Comparison of ENCODE assay signal across 10 mouse cellular contexts in genomic region chr4:139230376-139231120, GRCm38 (mm10). TPM values are rescaled to one million over a fixed set of nuclear protein-coding genes. Genes with fewer than 3 reads are reported as not detected.
A peak's percentile ranks its signal among the peaks of the same experiment; 100 is the strongest.
DNase-seq lines count a peak whose midpoint lies in the region; ATAC-seq and TF ChIP-seq lines count a peak whose summit lies in the region.
"Had no signal": no experiment of that assay in that cellular context is flagged by ENCODE, and none has a peak within 500 bp of the region (broad histone marks: within the 10 kb centered on the region; RNA-seq: fewer than 3 reads in every experiment).

No protein-coding gene starts in this region.

- 58% methylated on average over 11 of the region's 11 CpGs for WGBS in heart, adult 2 months

- peaks cover 57% of the 10 kb centered on the region for H3K4me1 ChIP-seq in heart, adult 2 months (ENCODE audit: control insufficient read depth, insufficient read depth, low read length)
- peaks cover 96% of the 10 kb centered on the region for H3K4me1 ChIP-seq in E14TG2a.4 (replicated peaks; ENCODE audit: low read depth, low read length)

- intact Hi-C loops in heart, adult 2 months (cut with DNase I), result loop anchor here (1.0 to 5.0 kb wide), 2 partner anchors 8 to 143 kb away; no protein-coding TSS in a partner anchor

- peaks cover 20% of the 10 kb centered on the region for H3K79me2 ChIP-seq in heart, adult 2 months (replicated peaks; ENCODE audit: control insufficient read depth, insufficient read depth, low read length)

- H3K36me3 ChIP-seq in heart, adult 2 months (ENCODE audit: control insufficient read depth, insufficient read depth, low read length), result peaks cover 21% of the 10 kb centered on the region
- peaks cover 87% of the 10 kb centered on the region for H3K36me3 ChIP-seq in E14TG2a.4 (ENCODE audit: insufficient read depth, low read length)

- no peaks in the 10 kb centered on the region for H3K9me3 ChIP-seq in E14TG2a.4 (ENCODE audit: low read length)

- DNase-seq in heart, adult 2 months, result peak in 1 of 2 experiments; percentile 56
- no peak for DNase-seq in heart, adult 9 months (ENCODE audit: low spot score in 2 of 2)
- DNase-seq in lung, postnatal 14 days, result peak; percentile 48
- DNase-seq in right cerebral cortex, adult 2 months (ENCODE audit: low spot score in 2 of 2), result no peak
- DNase-seq in frontal cortex, postnatal 36 days (ENCODE audit: low spot score in 2 of 2), result no peak
- DNase-seq in testis, postnatal 10 days (ENCODE audit: low spot score), result no peak
- DNase-seq: thymus, postnatal 14 days had no signal

- H3K27me3 ChIP-seq in heart, adult 2 months (ENCODE audit: control insufficient read depth, insufficient read depth, low read length), result no peaks in the 10 kb centered on the region
- no peaks in the 10 kb centered on the region for H3K27me3 ChIP-seq in E14TG2a.4 (ENCODE audit: insufficient read depth, low read length)
- H3K27me3 ChIP-seq: CH12.LX had no signal

- TF ChIP-seq POLR2A in heart, adult 2 months (IDR thresholded peaks at IDR 0.05; ENCODE audit: insufficient read depth, low read depth, low read length), result no peak

- peak overlapping the region; percentile 62 for H3K27ac ChIP-seq in heart, adult 2 months

- no peak for TF ChIP-seq EP300 in heart, adult 2 months (IDR thresholded peaks at IDR 0.05; ENCODE audit: insufficient read depth, low read depth, low read length)

- no peak overlapping the region for H3K9ac ChIP-seq in heart, adult 2 months (ENCODE audit: low read depth, low read length)

- no peak for TF ChIP-seq CTCF in heart, adult 2 months (IDR thresholded peaks at IDR 0.05)
- TF ChIP-seq CTCF in E14TG2a.4 (conservative IDR thresholded peaks at IDR 0.05; ENCODE audit: low read length), result no peak

- H3K4me3 ChIP-seq in heart, adult 2 months, result no peak overlapping the region
- H3K4me3 ChIP-seq in E14TG2a.4 (replicated peaks; ENCODE audit: low read length), result peak overlapping the region; percentile 39; the same call in 1 of the 2 replicates

- peak; percentile 30 to 52; a peak in 3 of 4 replicates for ATAC-seq in hematopoietic stem cell, adult 5-6 weeks (replicated peaks in 1 of 2; ENCODE audit: insufficient read depth in 1 of 2, low FRiP score in 2 of 2, low TSS enrichment in 1 of 2, low read depth in 1 of 2, poor library complexity in 2 of 2, severe bottlenecking in 2 of 2)

RNA-seq across cellular contexts. Expression of gene Capzb, which starts 37.8 kb away (rescaled TPM):
- total RNA-seq in heart, adult 2 months (2021), result 100 to 1,000 TPM; 342 to 392 TPM
- 160 and 191 TPM in 2 replicates for polyA plus RNA-seq in heart, adult 2 months (2012; rRNA removed)
- 96.1 and 101 TPM in 2 replicates for total RNA-seq in hematopoietic stem cell, adult 5-6 weeks (2017)
